Mouse (Mus musculus): Measurements from ENCODE around the gene Bcap31.
"Not testable (repeated sequence)": the region's sequence is repeated elsewhere in the genome, so short reads cannot be mapped to it uniquely, and the experiment has no call there.

Bcap31 gene

GRCm38 (mm10) chrX:73716109-73716661 is at the start of gene Bcap31, which contains the start of gene Abcd1:
TSS of gene Bcap31 (minus strand) at chrX:73716175.
TSS of gene Abcd1 (plus strand) at chrX:73716597.
- DNase-seq (ENCODE audit: inconsistent ontology term): peak; percentile 98

GRCm38 (mm10) chrX:73765311-73765710 is 49.3 kb upstream of the Bcap31 start:
- DNase-seq (ENCODE audit: inconsistent ontology term): no peak

- DNase-seq (ENCODE audit: inconsistent ontology term): peak; percentile 71
Measured at GRCm38 (mm10) chrX:73758611-73759290, 42.8 kb upstream of the Bcap31 start.

GRCm38 (mm10) chrX:73756334-73757140 is 40.6 kb upstream of the Bcap31 start, which contains the start of gene Plxnb3:
TSS of gene Plxnb3 (plus strand) at chrX:73757090.
- DNase-seq (ENCODE audit: inconsistent ontology term): no peak

GRCm38 (mm10) chrX:73748977-73749376 is 33.0 kb upstream of the Bcap31 start:
- DNase-seq (ENCODE audit: inconsistent ontology term): no peak

GRCm38 (mm10) chrX:73744774-73745481 is 29.0 kb upstream of the Bcap31 start:
- no peak for DNase-seq (ENCODE audit: inconsistent ontology term)

- not testable (repeated sequence) for DNase-seq (ENCODE audit: inconsistent ontology term)
Measured at GRCm38 (mm10) chrX:73739841-73740240, 23.9 kb upstream of the Bcap31 start.

- DNase-seq (ENCODE audit: inconsistent ontology term): no peak
Measured at GRCm38 (mm10) chrX:73739151-73739550, 23.2 kb upstream of the Bcap31 start.

- DNase-seq (ENCODE audit: inconsistent ontology term): no peak
Measured at GRCm38 (mm10) chrX:73738155-73738554, 22.2 kb upstream of the Bcap31 start.

- DNase-seq (ENCODE audit: inconsistent ontology term): no peak
Measured at GRCm38 (mm10) chrX:73730908-73731307, 14.9 kb upstream of the Bcap31 start.

GRCm38 (mm10) chrX:73718686-73719362 is 2.8 kb upstream of the Bcap31 start:
- peak; percentile 51 for DNase-seq (ENCODE audit: inconsistent ontology term)

GRCm38 (mm10) chrX:73718271-73718670 is 2.3 kb upstream of the Bcap31 start:
- DNase-seq (ENCODE audit: inconsistent ontology term): peak; percentile 30

GRCm38 (mm10) chrX:73717667-73718066 is 1.7 kb upstream of the Bcap31 start:
- no peak for DNase-seq (ENCODE audit: inconsistent ontology term)

GRCm38 (mm10) chrX:73716709-73717545 is 952 bp upstream of the Bcap31 start:
- DNase-seq (ENCODE audit: inconsistent ontology term): no peak

- DNase-seq (ENCODE audit: inconsistent ontology term): peak; percentile 57
Measured at GRCm38 (mm10) chrX:73715476-73716108, 383 bp downstream of the Bcap31 start.

- DNase-seq (ENCODE audit: inconsistent ontology term): no peak
Measured at GRCm38 (mm10) chrX:73700472-73700871, 15.5 kb downstream of the Bcap31 start.

GRCm38 (mm10) chrX:73690917-73691629 is 24.9 kb downstream of the Bcap31 start:
- peak; percentile 34 for DNase-seq (ENCODE audit: inconsistent ontology term)

GRCm38 (mm10) chrX:73685629-73686028 is 30.3 kb downstream of the Bcap31 start:
- DNase-seq (ENCODE audit: inconsistent ontology term): peak; percentile 70

GRCm38 (mm10) chrX:73684978-73685377 is 31.0 kb downstream of the Bcap31 start:
- no peak for DNase-seq (ENCODE audit: inconsistent ontology term)

Measured in Muller cell, postnatal 12 days (primary cell).